Mouse (Mus musculus) inflammation-experienced regulatory T-cells, adult 6 months (primary cell): ENCODE data around the gene Phf7. TPM values are rescaled to one million over a fixed set of nuclear protein-coding genes. Genes with fewer than 3 reads are reported as not detected.

Experiments used
- ATAC-seq: one replicate; pipeline ENCODE4 v1.8.0; 2017
- polyA plus RNA-seq, 3 experiments: library from polyadenylated mRNA; unstranded; fragments of 100-300 nt; shearing (Covaris generic); gene quantifications; one replicate each; pipeline ENCODE4 v1.2.1; 2017

Phf7 gene
- polyA plus RNA-seq, 3 experiments from 2014 or later, result 11.8 to 13.2 (median 13.1) TPM

GRCm38 (mm10) chr14:31195968-31196367, 55.1 kb downstream of the Phf7 start:
- peak; percentile 41 for ATAC-seq

- ATAC-seq, result no peak
Measured at GRCm38 (mm10) chr14:31195521-31195920, 55.6 kb downstream of the Phf7 start.

- peak; percentile 55 for ATAC-seq
Measured at GRCm38 (mm10) chr14:31194891-31195513, 56.1 kb downstream of the Phf7 start.

GRCm38 (mm10) chr14:31194441-31194840, 56.7 kb downstream of the Phf7 start:
- ATAC-seq, result peak; percentile 50

GRCm38 (mm10) chr14:31193791-31194190, 57.3 kb downstream of the Phf7 start:
- ATAC-seq, result no peak

GRCm38 (mm10) chr14:31191936-31192335, 59.2 kb downstream of the Phf7 start:
- no peak for ATAC-seq

GRCm38 (mm10) chr14:31189348-31189747, 61.8 kb downstream of the Phf7 start:
- ATAC-seq, result no peak

GRCm38 (mm10) chr14:31188771-31189181, 62.3 kb downstream of the Phf7 start:
- ATAC-seq, result no peak

Other genes starting within 250 kb of the Phf7 start
- 1 to 10 TPM; 8.6 to 8.8 (median 8.7) TPM for gene Glt8d1, start 249.9 kb downstream of the Phf7 start, polyA plus RNA-seq
- 100 to 1,000 TPM; 297 to 353 (median 327) TPM for gene Spcs1, start 249.6 kb downstream of the Phf7 start, polyA plus RNA-seq
- gene Pbrm1, start 232.2 kb downstream of the Phf7 start, polyA plus RNA-seq, result 10 to 100 TPM; 45.2 to 57.3 (median 54.1) TPM
- 10 to 100 TPM; 48.2 to 99.0 (median 80.0) TPM for gene Gnl3, start 232.2 kb downstream of the Phf7 start, polyA plus RNA-seq
- 10 to 100 TPM; 48.6 to 86.1 (median 85.5) TPM for gene Smim4, start 122.4 kb downstream of the Phf7 start, polyA plus RNA-seq
- gene Nt5dc2, start 120.3 kb downstream of the Phf7 start, polyA plus RNA-seq, result not detected
- 1 to 10 TPM; 1.9 to 4.1 (median 2.8) TPM for gene Stab1, start 82.7 kb downstream of the Phf7 start, polyA plus RNA-seq
- not detected for gene Tnnc1, start 43.0 kb downstream of the Phf7 start, polyA plus RNA-seq
- 100 to 1,000 TPM in 2 of 3 experiments, 10 to 100 TPM in 1; 77.1 to 218 (median 164) TPM for gene Nisch, start 34.4 kb downstream of the Phf7 start, polyA plus RNA-seq
- gene Sema3g, start 33.5 kb downstream of the Phf7 start, polyA plus RNA-seq, result not detected
- 10 to 100 TPM; 23.6 to 28.7 (median 28.3) TPM for gene Bap1, start 133 bp upstream of the Phf7 start, polyA plus RNA-seq
- gene Dnah1, start 72.6 kb upstream of the Phf7 start, polyA plus RNA-seq, result not detected
- 10 to 100 TPM; 18.0 to 20.5 (median 18.9) TPM for gene Capn7, start 85.3 kb upstream of the Phf7 start, polyA plus RNA-seq
- gene Sh3bp5, start 184.8 kb upstream of the Phf7 start, polyA plus RNA-seq, result 10 to 100 TPM in 1 of 3 experiments, 1 to 10 TPM in 2; 5.4 to 11.5 (median 7.1) TPM
- 10 to 100 TPM; 10.5 to 12.2 (median 10.7) TPM for gene Eaf1, start 243.1 kb upstream of the Phf7 start, polyA plus RNA-seq
- gene Mettl6, start 243.7 kb upstream of the Phf7 start, polyA plus RNA-seq, result 10 to 100 TPM; 64.3 to 67.8 (median 65.6) TPM